Mouse (Mus musculus): ENCODE measurements around the gene 4930544D05Rik. TPM values are rescaled to one million over a fixed set of nuclear protein-coding genes. Genes with fewer than 3 reads are reported as not detected.

Gene 4930544D05Rik
- polyA plus RNA-seq, 1 experiment: not detected

DNA sequence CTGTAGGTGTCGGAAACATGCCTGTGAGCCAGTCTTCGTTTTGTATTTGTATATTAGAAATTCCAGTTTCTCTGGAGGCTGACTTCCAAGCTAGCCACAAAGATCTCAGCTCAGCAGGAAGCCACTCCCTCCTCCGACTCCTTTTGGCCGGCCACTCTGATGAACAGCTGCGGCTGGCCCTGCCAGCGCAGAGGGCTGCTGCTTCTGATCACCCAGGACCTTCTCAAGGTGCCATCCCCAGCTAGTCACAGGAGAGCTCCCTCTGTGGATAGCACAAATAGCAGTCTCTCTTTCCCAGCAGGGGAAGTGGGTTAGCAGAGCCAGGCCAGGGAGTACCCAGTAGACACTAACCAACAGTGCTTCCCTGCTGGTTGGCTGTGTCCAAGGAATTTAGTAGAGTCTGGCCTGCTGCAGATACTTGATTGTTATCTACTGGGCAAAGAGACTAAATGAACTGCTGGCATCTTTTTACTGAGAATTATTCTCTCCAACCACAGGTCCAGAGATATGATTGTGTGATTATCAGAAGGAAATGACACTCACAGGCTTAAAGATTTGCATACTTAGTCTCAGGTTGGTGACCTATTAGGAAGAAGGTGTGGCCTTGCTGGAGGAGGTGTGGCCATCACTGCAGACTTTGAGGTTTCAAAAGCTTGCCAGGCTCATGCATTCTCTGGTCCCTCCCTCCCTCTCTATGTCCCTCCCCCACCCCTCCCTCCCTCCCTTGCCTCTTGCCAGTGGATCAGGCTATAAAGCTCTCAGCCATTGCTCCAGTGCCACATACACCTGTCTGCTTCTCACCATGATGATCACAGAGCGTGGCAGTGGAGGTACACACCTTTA, 6.5 kb downstream of the 4930544D05Rik start:
- 22% methylated on average over 7 of the region's 7 CpGs for WGBS

GRCm38 (mm10) chr11:70623053-70623742, 7.5 kb downstream of the 4930544D05Rik start:
- H3K27ac ChIP-seq (ENCODE audit: insufficient read depth, low read length): no peak overlapping the region
- no peak overlapping the region for H3K4me3 ChIP-seq (replicated peaks; ENCODE audit: insufficient read depth, low read depth, low read length)
- no peak for DNase-seq
- TF ChIP-seq POLR2A (IDR thresholded peaks at IDR 0.05; ENCODE audit: borderline replicate concordance, insufficient read depth, low read length) (no peak), CTCF (IDR thresholded peaks at IDR 0.05; ENCODE audit: borderline replicate concordance, insufficient read depth, low read depth, low read length) (no peak)
- no peaks in the 10 kb centered on the region for H3K27me3 ChIP-seq (ENCODE audit: control insufficient read depth, insufficient read depth, low read length)
- H3K4me1 ChIP-seq (ENCODE audit: control insufficient read depth, insufficient read depth, low read length): no peaks in the 10 kb centered on the region
- whole genome bisulfite sequencing: 71% methylated on average over 10 of the region's 10 CpGs

More for the DNA sequence above, 6.5 kb downstream of the 4930544D05Rik start:
- no peak for DNase-seq
- TF ChIP-seq POLR2A (IDR thresholded peaks at IDR 0.05; ENCODE audit: borderline replicate concordance, insufficient read depth, low read length): no peak
- no peak for TF ChIP-seq CTCF (IDR thresholded peaks at IDR 0.05; ENCODE audit: borderline replicate concordance, insufficient read depth, low read depth, low read length)
- Histone ChIP-seq H3K4me1 (ENCODE audit: control insufficient read depth, insufficient read depth, low read length) (no peaks in the 10 kb centered on the region), H3K27ac (ENCODE audit: insufficient read depth, low read length) (no peak overlapping the region), H3K27me3 (ENCODE audit: control insufficient read depth, insufficient read depth, low read length) (no peaks in the 10 kb centered on the region), H3K4me3 (replicated peaks; ENCODE audit: insufficient read depth, low read depth, low read length) (no peak overlapping the region)

GRCm38 (mm10) chr11:70625473-70625872, 9.8 kb downstream of the 4930544D05Rik start:
- no peak overlapping the region for H3K4me3 ChIP-seq (replicated peaks; ENCODE audit: insufficient read depth, low read depth, low read length)

GRCm38 (mm10) chr11:70626877-70627276, 11.2 kb downstream of the 4930544D05Rik start:
- Histone ChIP-seq H3K27me3 (ENCODE audit: control insufficient read depth, insufficient read depth, low read length) (no peaks in the 10 kb centered on the region), H3K4me3 (replicated peaks; ENCODE audit: insufficient read depth, low read depth, low read length) (no peak overlapping the region), H3K4me1 (ENCODE audit: control insufficient read depth, insufficient read depth, low read length) (no peaks in the 10 kb centered on the region), H3K27ac (ENCODE audit: insufficient read depth, low read length) (no peak overlapping the region)
- 76% methylated on average over 4 of the region's 4 CpGs for WGBS
- TF ChIP-seq POLR2A (IDR thresholded peaks at IDR 0.05; ENCODE audit: borderline replicate concordance, insufficient read depth, low read length) (no peak), CTCF (IDR thresholded peaks at IDR 0.05; ENCODE audit: borderline replicate concordance, insufficient read depth, low read depth, low read length) (no peak)
- no peak for DNase-seq

More at GRCm38 (mm10) chr11:70625473-70625872, 9.8 kb downstream of the 4930544D05Rik start:
- H3K4me1 ChIP-seq (ENCODE audit: control insufficient read depth, insufficient read depth, low read length): no peaks in the 10 kb centered on the region
- TF ChIP-seq POLR2A (IDR thresholded peaks at IDR 0.05; ENCODE audit: borderline replicate concordance, insufficient read depth, low read length): no peak
- TF ChIP-seq CTCF (IDR thresholded peaks at IDR 0.05; ENCODE audit: borderline replicate concordance, insufficient read depth, low read depth, low read length): peak; percentile 64
- no peaks in the 10 kb centered on the region for H3K27me3 ChIP-seq (ENCODE audit: control insufficient read depth, insufficient read depth, low read length)
- DNase-seq: no peak
- no peak overlapping the region for H3K27ac ChIP-seq (ENCODE audit: insufficient read depth, low read length)
- 23% methylated on average over 4 of the region's 4 CpGs for WGBS

GRCm38 (mm10) chr11:70628431-70628830, 12.8 kb downstream of the 4930544D05Rik start:
- H3K27ac ChIP-seq (ENCODE audit: insufficient read depth, low read length): no peak overlapping the region
- WGBS: 68% methylated on average over 2 of the region's 2 CpGs
- DNase-seq: no peak
- no peaks in the 10 kb centered on the region for H3K4me1 ChIP-seq (ENCODE audit: control insufficient read depth, insufficient read depth, low read length)
- H3K27me3 ChIP-seq (ENCODE audit: control insufficient read depth, insufficient read depth, low read length): no peaks in the 10 kb centered on the region
- no peak for TF ChIP-seq POLR2A (IDR thresholded peaks at IDR 0.05; ENCODE audit: borderline replicate concordance, insufficient read depth, low read length)
- no peak for TF ChIP-seq CTCF (IDR thresholded peaks at IDR 0.05; ENCODE audit: borderline replicate concordance, insufficient read depth, low read depth, low read length)
- no peak overlapping the region for H3K4me3 ChIP-seq (replicated peaks; ENCODE audit: insufficient read depth, low read depth, low read length)

- Histone ChIP-seq H3K27me3 (ENCODE audit: control insufficient read depth, insufficient read depth, low read length) (no peaks in the 10 kb centered on the region), H3K27ac (ENCODE audit: insufficient read depth, low read length) (no peak overlapping the region), H3K4me1 (ENCODE audit: control insufficient read depth, insufficient read depth, low read length) (no peaks in the 10 kb centered on the region), H3K4me3 (replicated peaks; ENCODE audit: insufficient read depth, low read depth, low read length) (no peak overlapping the region)
- WGBS: 54% methylated on average over 5 of the region's 5 CpGs
- TF ChIP-seq POLR2A (IDR thresholded peaks at IDR 0.05; ENCODE audit: borderline replicate concordance, insufficient read depth, low read length): no peak
- peak; percentile 31; the same call in 1 of the 2 replicates for TF ChIP-seq CTCF (IDR thresholded peaks at IDR 0.05; ENCODE audit: borderline replicate concordance, insufficient read depth, low read depth, low read length)
- no peak for DNase-seq
These were observed 13.9 kb downstream of the 4930544D05Rik start for GRCm38 (mm10) chr11:70629557-70629956.

DNA sequence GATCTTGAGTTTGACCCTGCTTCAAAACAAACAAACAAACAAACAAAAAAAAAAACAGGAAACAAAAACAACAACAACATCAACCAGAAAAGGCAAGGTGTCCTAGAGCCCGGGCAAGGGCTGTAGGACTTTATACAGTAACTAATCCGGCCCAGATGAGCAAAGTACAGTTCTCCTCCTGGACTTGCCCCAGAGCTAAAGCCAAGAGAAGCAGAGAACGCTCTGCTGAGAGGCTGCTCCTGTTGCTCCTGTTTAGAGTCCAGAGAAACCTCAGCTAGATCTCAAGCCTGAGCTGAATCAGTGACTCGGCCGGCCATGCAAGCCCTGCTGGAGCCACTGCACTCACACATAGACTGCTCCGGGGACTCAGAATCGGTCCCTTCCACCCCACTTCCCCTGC, 14.5 kb downstream of the 4930544D05Rik start:
- no peaks in the 10 kb centered on the region for H3K4me1 ChIP-seq (ENCODE audit: control insufficient read depth, insufficient read depth, low read length)
- no peak overlapping the region for H3K27ac ChIP-seq (ENCODE audit: insufficient read depth, low read length)
- no peak for DNase-seq
- no peaks in the 10 kb centered on the region for H3K27me3 ChIP-seq (ENCODE audit: control insufficient read depth, insufficient read depth, low read length)
- TF ChIP-seq CTCF (IDR thresholded peaks at IDR 0.05; ENCODE audit: borderline replicate concordance, insufficient read depth, low read depth, low read length) (no peak), POLR2A (IDR thresholded peaks at IDR 0.05; ENCODE audit: borderline replicate concordance, insufficient read depth, low read length) (no peak)
- WGBS: 69% methylated on average over 7 of the region's 7 CpGs
- no peak overlapping the region for H3K4me3 ChIP-seq (replicated peaks; ENCODE audit: insufficient read depth, low read depth, low read length)
